Mouse (Mus musculus) midbrain, postnatal 0 days (tissue): ENCODE measurements around the gene Gtf3c5. TPM values are rescaled to one million over a fixed set of nuclear protein-coding genes. Genes with fewer than 3 reads are reported as not detected.

Source experiments
- ATAC-seq: fragments of 200-750 bp; cut with Nextera tagmentation; 2 replicates; pipeline ENCODE4 v1.8.0; 2017; ENCODE audit warnings: moderate number of reproducible peaks, mild to moderate bottlenecking, moderate TSS enrichment, moderate library complexity; ENCODE audit not compliant: low FRiP score
- DNase-seq: peaks from one replicate; pipeline ENCODE4 v3.0.0-alpha.2; 2015; ENCODE audit warnings: low spot score
- H3K27ac ChIP-seq: fragments of 300-500 bp; sonication (generic); 2 replicates; pipeline ENCODE4 v1.5.1; 2014; ENCODE audit warnings: low read depth, mild to moderate bottlenecking, low read length, mixed read lengths
- H3K27me3 ChIP-seq: fragments of 300-500 bp; sonication (generic); 2 replicates; pipeline ENCODE4 v1.6.1; 2014; ENCODE audit warnings: low read length, control low read depth, mixed read lengths; ENCODE audit not compliant: insufficient read depth
- H3K36me3 ChIP-seq: fragments of 300-500 bp; sonication (generic); 2 replicates; pipeline ENCODE4 v1.6.1; 2014; ENCODE audit warnings: low read length, control low read depth, mixed read lengths; ENCODE audit not compliant: insufficient read depth
- H3K4me1 ChIP-seq: fragments of 300-500 bp; sonication (generic); 2 replicates; pipeline ENCODE4 v1.6.1; 2014; ENCODE audit warnings: mild to moderate bottlenecking, control low read depth, antibody characterized with exemption, low read length, mixed read lengths; ENCODE audit not compliant: insufficient read depth
- H3K4me2 ChIP-seq: fragments of 300-500 bp; sonication (generic); 2 replicates; pipeline ENCODE4 v1.6.1; 2014; ENCODE audit warnings: low read depth, mild to moderate bottlenecking, low read length, mixed read lengths; ENCODE audit not compliant: poor library complexity, severe bottlenecking
- H3K4me3 ChIP-seq: fragments of 300-500 bp; sonication (generic); 2 replicates; pipeline ENCODE4 v1.5.1; 2014; ENCODE audit warnings: low read depth, mild to moderate bottlenecking, low read length, moderate library complexity
- H3K9ac ChIP-seq: fragments of 300-500 bp; sonication (generic); replicated peaks from 2 replicates; pipeline ENCODE4 v1.6.1; 2014; ENCODE audit warnings: mild to moderate bottlenecking, low read length, moderate library complexity, mixed read lengths; ENCODE audit not compliant: poor library complexity, severe bottlenecking
- H3K9me3 ChIP-seq: fragments of 300-500 bp; sonication (generic); 2 replicates; pipeline ENCODE4 v1.6.1; 2016; ENCODE audit warnings: low read length, control low read depth
- CTCF ChIP-seq: IDR thresholded peaks from 2 replicates; pipeline ENCODE4 v1.5.1; 2016; ENCODE audit warnings: antibody characterized with exemption, mild to moderate bottlenecking
- WGBS: fragments of 180-500 bp; shearing (Covaris S2); extraction: QIAGEN DNeasy Blood & Tissue Kit; methylation state at CpG from one replicate; pipeline ENCODE4 v1.1.7; 2014; 5-methylcytosine and 5-hydroxymethylcytosine counted together
- polyA plus RNA-seq: library from polyadenylated mRNA; unstranded; fragments of >200 nt; fragmentation: Nextera tagmentation; extraction: Ambion mirVana; gene quantifications from 2 replicates; pipeline ENCODE4 v1.2.1, GENCODE M21; 2015
- total RNA-seq: library from RNA; depleted of rRNA; stranded (reverse); fragments of >200 nt; gene quantifications from 2 replicates; pipeline ENCODE4 v1.2.3, GENCODE M21; 2014

The Gtf3c5 gene
- total and polyA plus RNA-seq, 2 experiments from 2014 or later, result 23.3 to 33.5 TPM

DNA sequence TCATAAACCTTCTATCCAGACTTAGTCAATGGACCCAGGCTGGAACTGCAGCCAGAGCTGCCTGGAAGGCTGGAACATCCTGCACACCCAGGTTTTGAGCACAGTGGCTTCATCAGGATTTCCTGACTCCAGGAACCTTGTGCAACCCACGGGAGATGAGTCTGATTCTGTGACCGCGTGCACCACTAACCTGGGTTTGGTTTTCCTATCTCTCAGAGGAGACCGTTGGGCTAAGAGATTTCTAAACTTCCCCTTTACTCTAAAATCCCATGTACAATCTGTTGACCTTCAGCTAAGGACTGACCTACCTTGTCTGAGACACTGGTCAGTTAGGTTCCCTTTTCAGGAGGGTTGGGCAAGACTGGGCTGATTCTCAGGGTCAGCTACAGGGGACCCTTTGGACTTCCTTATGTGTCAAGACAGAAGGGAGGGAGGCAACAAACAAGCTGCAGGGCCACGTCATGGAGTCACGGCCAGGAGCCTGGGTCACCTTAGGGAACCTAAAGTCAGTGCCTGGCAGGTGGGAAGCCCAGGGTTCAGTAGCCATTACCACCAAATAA is 35.3 kb upstream of the Gtf3c5 start:
- no peaks in the 10 kb centered on the region for H3K4me1 ChIP-seq
- no peak for TF ChIP-seq CTCF
- H3K27ac ChIP-seq, result no peak overlapping the region
- H3K4me3 ChIP-seq, result no peak overlapping the region
- no peak overlapping the region for H3K9ac ChIP-seq
- no peaks in the 10 kb centered on the region for H3K9me3 ChIP-seq
- DNase-seq (no peak), ATAC-seq (no peak)
- H3K36me3 ChIP-seq, result no peaks in the 10 kb centered on the region
- H3K4me2 ChIP-seq, result no peak overlapping the region
- peaks cover 12% of the 10 kb centered on the region; the same call in 1 of the 2 replicates for H3K27me3 ChIP-seq
- WGBS, result 81% methylated on average over 6 of the region's 6 CpGs

DNA sequence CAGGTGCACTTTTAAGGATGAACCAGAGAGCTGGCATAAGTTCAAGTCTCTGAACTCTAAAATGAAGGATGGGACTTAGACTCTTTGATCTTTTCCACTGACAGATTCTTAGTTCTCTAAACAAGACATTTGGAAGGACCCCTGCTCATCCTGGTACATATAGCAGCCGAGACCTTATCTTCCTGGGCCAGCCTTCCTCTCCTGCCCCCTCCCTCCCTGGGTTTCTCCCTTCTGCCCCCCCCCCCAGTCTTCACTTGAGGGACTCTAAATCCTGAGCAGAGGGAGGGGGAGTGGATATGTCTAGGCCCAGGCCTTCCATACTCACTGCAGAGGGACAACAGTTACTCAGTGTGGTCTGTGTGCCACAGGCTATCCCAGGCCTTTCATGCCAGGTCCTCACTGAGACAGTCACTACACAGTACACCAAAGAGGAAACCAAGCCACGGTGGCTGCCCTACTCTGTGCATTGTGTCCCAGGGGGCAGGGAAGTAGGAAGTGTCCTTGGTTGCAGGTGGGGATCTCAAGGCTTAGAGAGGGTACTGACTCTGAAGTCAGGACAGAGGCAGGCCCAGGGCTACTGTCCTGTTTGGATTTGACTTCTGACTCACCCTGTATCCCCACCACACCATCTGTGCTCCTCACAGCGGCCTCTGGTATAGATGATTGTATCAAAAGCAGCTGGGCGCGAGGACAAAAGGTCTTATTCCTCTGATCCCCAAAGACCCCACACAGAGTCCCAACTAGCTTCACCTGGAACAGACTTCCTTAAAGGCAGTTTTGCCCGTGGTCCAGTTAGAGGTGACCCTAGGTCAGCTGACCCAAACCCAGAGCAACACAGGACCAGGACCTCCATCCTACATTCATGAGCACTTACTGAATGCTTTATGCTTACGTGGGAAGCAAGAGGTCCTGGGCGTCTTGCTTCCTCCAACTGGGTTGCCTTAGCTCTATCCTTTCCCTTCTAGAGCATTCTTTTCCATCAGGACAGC is 34.2 kb upstream of the Gtf3c5 start:
- no peaks in the 10 kb centered on the region for H3K36me3 ChIP-seq
- no peak for ATAC-seq
- WGBS, result 69% methylated on average over 8 of the region's 8 CpGs
- no peak for TF ChIP-seq CTCF
- no peak overlapping the region for H3K9ac ChIP-seq
- H3K4me1 ChIP-seq, result no peaks in the 10 kb centered on the region
- no peaks in the 10 kb centered on the region for H3K9me3 ChIP-seq
- H3K4me3 ChIP-seq, result no peak overlapping the region
- H3K27ac ChIP-seq, result no peak overlapping the region
- H3K4me2 ChIP-seq, result no peak overlapping the region
- no peak for DNase-seq
- peaks cover 12% of the 10 kb centered on the region; the same call in 1 of the 2 replicates for H3K27me3 ChIP-seq

DNA sequence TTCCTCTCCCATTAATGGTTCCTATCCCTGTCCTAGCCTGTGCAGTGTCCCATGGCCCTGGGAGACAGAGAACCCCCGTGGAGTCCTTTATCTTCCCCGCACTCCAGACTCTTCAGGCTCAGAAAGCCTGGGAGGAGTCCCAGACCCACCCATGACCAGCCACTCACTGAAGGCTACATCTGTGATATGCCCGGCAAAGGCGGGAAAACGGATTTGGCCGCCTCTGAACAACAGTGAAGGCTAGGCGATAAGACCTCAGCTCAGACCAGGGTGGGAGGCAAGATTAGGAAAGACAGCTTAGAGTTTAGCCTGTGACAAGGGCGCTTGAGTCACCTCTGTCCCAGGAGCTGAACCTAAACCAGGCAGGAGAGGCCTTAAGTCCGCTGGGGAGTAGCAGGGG is 33.3 kb upstream of the Gtf3c5 start:
- H3K9ac ChIP-seq, result no peak overlapping the region
- no peak overlapping the region for H3K4me2 ChIP-seq
- no peak for TF ChIP-seq CTCF
- no peaks in the 10 kb centered on the region for H3K4me1 ChIP-seq
- H3K27me3 ChIP-seq, result peaks cover 8% of the 10 kb centered on the region; the same call in 1 of the 2 replicates
- DNase-seq (no peak), ATAC-seq (no peak)
- H3K9me3 ChIP-seq, result no peaks in the 10 kb centered on the region
- H3K36me3 ChIP-seq, result no peaks in the 10 kb centered on the region
- H3K4me3 ChIP-seq, result no peak overlapping the region
- 75% methylated on average over 9 of the region's 9 CpGs for WGBS
- H3K27ac ChIP-seq, result no peak overlapping the region

DNA sequence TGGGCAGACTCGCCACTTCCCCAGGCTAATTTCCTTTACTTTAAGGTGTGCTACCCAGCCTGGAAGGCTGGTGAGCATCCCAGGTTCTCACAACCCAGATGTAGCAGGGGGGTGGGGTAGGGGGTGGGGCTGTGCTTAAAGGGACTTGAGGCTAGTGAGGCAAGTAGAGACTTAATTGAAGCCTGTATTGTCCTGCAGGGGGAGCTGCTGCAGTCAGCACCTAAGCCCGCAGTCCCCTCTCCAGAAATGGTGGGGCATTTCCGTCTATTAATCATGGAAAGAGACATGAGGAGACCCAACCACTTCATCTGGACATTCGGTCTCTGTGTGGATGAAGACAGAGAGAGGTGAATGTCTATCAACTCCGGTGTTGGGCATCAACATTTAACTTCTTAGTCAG is 32.8 kb upstream of the Gtf3c5 start:
- peak; percentile 23; the same call in 1 of the 2 replicates for TF ChIP-seq CTCF
- H3K27ac ChIP-seq, result no peak overlapping the region
- 43% methylated on average over 5 of the region's 5 CpGs for WGBS

DNA sequence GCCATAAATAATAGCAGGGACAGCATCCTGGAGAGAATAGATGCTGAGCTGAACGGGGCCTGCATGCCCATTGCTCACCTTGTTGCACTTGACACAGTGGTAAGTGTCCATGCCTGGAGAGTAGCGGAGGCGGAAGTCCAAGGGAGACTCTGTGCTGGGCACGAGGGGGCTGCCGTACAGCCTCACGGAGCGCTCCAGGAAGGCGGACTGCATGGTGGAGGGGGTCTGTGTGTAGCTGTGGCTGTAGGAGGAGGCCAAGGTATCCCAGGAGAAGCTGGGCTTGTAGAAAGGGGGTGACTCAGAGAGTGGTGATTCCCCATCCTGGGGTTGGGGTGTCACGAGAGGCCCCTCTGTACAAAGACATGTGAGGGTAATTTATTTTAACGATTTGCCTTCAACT is 30.0 kb upstream of the Gtf3c5 start:
- 93% methylated on average over 10 of the region's 10 CpGs for WGBS
- Histone ChIP-seq H3K4me2 (no peak overlapping the region), H3K4me1 (no peaks in the 10 kb centered on the region), H3K9me3 (no peaks in the 10 kb centered on the region), H3K27ac (no peak overlapping the region), H3K36me3 (no peaks in the 10 kb centered on the region), H3K9ac (no peak overlapping the region), H3K4me3 (no peak overlapping the region), H3K27me3 (no peaks in the 10 kb centered on the region)
- no peak for TF ChIP-seq CTCF
- no peak for ATAC-seq
- DNase-seq, result no peak

More for the DNA sequence above, 32.8 kb upstream of the Gtf3c5 start:
- Histone ChIP-seq H3K4me2 (no peak overlapping the region), H3K4me1 (no peaks in the 10 kb centered on the region), H3K9me3 (no peaks in the 10 kb centered on the region), H3K4me3 (no peak overlapping the region), H3K9ac (no peak overlapping the region), H3K27me3 (peaks cover 8% of the 10 kb centered on the region; the same call in 1 of the 2 replicates), H3K36me3 (no peaks in the 10 kb centered on the region)
- no peak for DNase-seq
- no peak for ATAC-seq
